ENCODE assay signal across 8 mouse cellular contexts in genomic region chr4:137388983-137389382, GRCm38 (mm10). TPM values are rescaled to one million over a fixed set of nuclear protein-coding genes. Genes with fewer than 3 reads are reported as not detected.
DNase-seq lines count a peak whose midpoint lies in the region; ATAC-seq and TF ChIP-seq lines count a peak whose summit lies in the region.

No protein-coding gene starts in this region.

- no peak for TF ChIP-seq CTCF in heart, adult 2 months (IDR thresholded peaks at IDR 0.05)
- no peak for TF ChIP-seq CTCF in stomach, postnatal 0 days (IDR thresholded peaks at IDR 0.05; ENCODE audit: low read depth)

- intact Hi-C loops in heart, adult 2 months (cut with DNase I): no loop called here
- intact Hi-C loops in heart, postnatal 36 days (cut with DNase I): no loop called here

- no peak for TF ChIP-seq POLR2A in heart, adult 2 months (IDR thresholded peaks at IDR 0.05; ENCODE audit: insufficient read depth, low read depth, low read length)

- peak overlapping the region; percentile 80 for H3K4me2 ChIP-seq in embryonic facial prominence, embryonic 13.5 days
- H3K4me2 ChIP-seq in intestine, embryonic 15.5 days (replicated peaks): peak overlapping the region; percentile 72
- peak overlapping the region; percentile 70 for H3K4me2 ChIP-seq in lung, embryonic 15.5 days
- peak overlapping the region; percentile 79 for H3K4me2 ChIP-seq in stomach, postnatal 0 days (replicated peaks; ENCODE audit: low read depth)

- no peaks in the 10 kb centered on the region for H3K79me2 ChIP-seq in heart, adult 2 months (replicated peaks; ENCODE audit: control insufficient read depth, insufficient read depth, low read length)

- H3K9ac ChIP-seq in heart, adult 2 months (ENCODE audit: low read depth, low read length): peak overlapping the region; percentile 37; the same call in 1 of the 2 replicates
- peak overlapping the region; percentile 89 for H3K9ac ChIP-seq in embryonic facial prominence, embryonic 13.5 days
- H3K9ac ChIP-seq in intestine, embryonic 15.5 days: peak overlapping the region; percentile 68; the same call in 1 of the 2 replicates
- peak overlapping the region; percentile 83 for H3K9ac ChIP-seq in lung, embryonic 15.5 days
- peak overlapping the region; percentile 82 for H3K9ac ChIP-seq in stomach, postnatal 0 days (ENCODE audit: low read length)

- H3K4me1 ChIP-seq in heart, adult 2 months (ENCODE audit: control insufficient read depth, insufficient read depth, low read length): peaks cover 5% of the 10 kb centered on the region
- H3K4me1 ChIP-seq in embryonic facial prominence, embryonic 13.5 days: peaks cover 8% of the 10 kb centered on the region
- no peaks in the 10 kb centered on the region; the same call in 1 of the 2 replicates for H3K4me1 ChIP-seq in intestine, embryonic 15.5 days (replicated peaks)
- H3K4me1 ChIP-seq in lung, embryonic 15.5 days: peaks cover 12% of the 10 kb centered on the region
- H3K4me1 ChIP-seq in stomach, postnatal 0 days (replicated peaks; ENCODE audit: control insufficient read depth, insufficient read depth): no peaks in the 10 kb centered on the region; the same call in 1 of the 2 replicates

- H3K36me3 ChIP-seq in heart, adult 2 months (ENCODE audit: control insufficient read depth, insufficient read depth, low read length): no peaks in the 10 kb centered on the region
- H3K36me3 ChIP-seq in embryonic facial prominence, embryonic 13.5 days: no peaks in the 10 kb centered on the region; the same call in 1 of the 2 replicates
- H3K36me3 ChIP-seq in intestine, embryonic 15.5 days: no peaks in the 10 kb centered on the region
- H3K36me3 ChIP-seq in lung, embryonic 15.5 days: no peaks in the 10 kb centered on the region
- H3K36me3 ChIP-seq in stomach, postnatal 0 days (ENCODE audit: control insufficient read depth, insufficient read depth, low read length): no peaks in the 10 kb centered on the region

- no peak for DNase-seq in heart, adult 2 months
- DNase-seq in heart, postnatal 36 days: no peak
- peak; percentile 36 for DNase-seq in stomach, postnatal 0 days (ENCODE audit: low spot score)
- no peak for DNase-seq in layer of hippocampus, adult 11-12 months (ENCODE audit: low spot score)

- H3K9me3 ChIP-seq in embryonic facial prominence, embryonic 13.5 days: no peaks in the 10 kb centered on the region
- no peaks in the 10 kb centered on the region for H3K9me3 ChIP-seq in intestine, embryonic 15.5 days
- H3K9me3 ChIP-seq in lung, embryonic 15.5 days: no peaks in the 10 kb centered on the region
- H3K9me3 ChIP-seq in stomach, postnatal 0 days (ENCODE audit: control insufficient read depth, low read length): no peaks in the 10 kb centered on the region

- peak overlapping the region; percentile 73 for H3K4me3 ChIP-seq in heart, adult 2 months
- peak overlapping the region; percentile 89 for H3K4me3 ChIP-seq in embryonic facial prominence, embryonic 13.5 days
- H3K4me3 ChIP-seq in intestine, embryonic 15.5 days (replicated peaks): peak overlapping the region; percentile 63
- peak overlapping the region; percentile 73 for H3K4me3 ChIP-seq in lung, embryonic 15.5 days
- H3K4me3 ChIP-seq in stomach, postnatal 0 days (ENCODE audit: low read depth, low read length): peak overlapping the region; percentile 75

- TF ChIP-seq EP300 in heart, adult 2 months (IDR thresholded peaks at IDR 0.05; ENCODE audit: insufficient read depth, low read depth, low read length): no peak
- no peak for TF ChIP-seq EP300 in stomach, postnatal 0 days (optimal IDR thresholded peaks at IDR 0.05)

- ATAC-seq in embryonic facial prominence, embryonic 13.5 days (ENCODE audit: insufficient number of reproducible peaks, insufficient read depth, low FRiP score, low TSS enrichment, low read depth): no peak
- peak; percentile 13; the same call in 1 of the 2 replicates for ATAC-seq in intestine, embryonic 15.5 days
- no peak for ATAC-seq in lung, embryonic 15.5 days (ENCODE audit: borderline replicate concordance, extremely low read depth, low FRiP score, low TSS enrichment)
- peak; percentile 43 for ATAC-seq in stomach, postnatal 0 days (ENCODE audit: low FRiP score, low TSS enrichment)
- ATAC-seq in activated CD4-positive, CD25-positive, alpha-beta regulatory T cell, adult 4 months: no peak

- WGBS in heart, adult 2 months: 24% methylated on average over 6 of the region's 6 CpGs
- 51% methylated on average over 6 of the region's 6 CpGs for WGBS in embryonic facial prominence, embryonic 13.5 days
- 36% methylated on average over 6 of the region's 6 CpGs for WGBS in intestine, embryonic 15.5 days
- 42% methylated on average over 6 of the region's 6 CpGs for WGBS in lung, embryonic 15.5 days
- 42% methylated on average over 6 of the region's 6 CpGs for WGBS in stomach, postnatal 0 days

- peak overlapping the region; percentile 96 for H3K27ac ChIP-seq in heart, adult 2 months
- H3K27ac ChIP-seq in embryonic facial prominence, embryonic 13.5 days: no peak overlapping the region
- peak overlapping the region; percentile 95; the same call in 1 of the 2 replicates for H3K27ac ChIP-seq in intestine, embryonic 15.5 days
- H3K27ac ChIP-seq in lung, embryonic 15.5 days: peak overlapping the region; percentile 95; the same call in 1 of the 2 replicates
- H3K27ac ChIP-seq in stomach, postnatal 0 days (replicated peaks): peak overlapping the region; percentile 92

- no peaks in the 10 kb centered on the region for H3K27me3 ChIP-seq in heart, adult 2 months (ENCODE audit: control insufficient read depth, insufficient read depth, low read length)
- no peaks in the 10 kb centered on the region for H3K27me3 ChIP-seq in embryonic facial prominence, embryonic 13.5 days
- no peaks in the 10 kb centered on the region for H3K27me3 ChIP-seq in intestine, embryonic 15.5 days (replicated peaks)
- H3K27me3 ChIP-seq in lung, embryonic 15.5 days: no peaks in the 10 kb centered on the region
- H3K27me3 ChIP-seq in stomach, postnatal 0 days (ENCODE audit: control insufficient read depth, insufficient read depth, low read length): no peaks in the 10 kb centered on the region

RNA-seq across cellular contexts. Expression of gene Cela3a, which starts 20.6 kb away (rescaled TPM):
- total RNA-seq in heart, adult 2 months (2021): not detected
- polyA plus RNA-seq in heart, adult 2 months (2012; rRNA removed): not detected in 2 replicates
- not detected for total RNA-seq in heart, postnatal 36 days (2021)
- polyA plus RNA-seq in embryonic facial prominence, embryonic 13.5 days (2015; fragmentation: Nextera tagmentation; extraction: Ambion mirVana): not detected in 2 replicates
- not detected in 2 replicates for polyA plus RNA-seq in intestine, embryonic 15.5 days (2015; fragmentation: Nextera tagmentation; extraction: Ambion mirVana)
- polyA plus RNA-seq in lung, embryonic 15.5 days (2015; fragmentation: Nextera tagmentation; extraction: Ambion mirVana): not detected in 2 replicates
- not detected in 2 replicates for polyA plus RNA-seq in stomach, postnatal 0 days (2015; fragmentation: Nextera tagmentation; extraction: Ambion mirVana)
- not detected for polyA plus RNA-seq in activated CD4-positive, CD25-positive, alpha-beta regulatory T cell, adult 4 months (2017; shearing (Covaris generic))

RNA-seq across cellular contexts. Expression of gene Cdc42, which starts 31.5 kb away (rescaled TPM):
- total RNA-seq in heart, adult 2 months (2021): 100 to 1,000 TPM; 136 to 137 TPM
- polyA plus RNA-seq in heart, adult 2 months (2012; rRNA removed): 68.4 and 141 TPM in 2 replicates
- total RNA-seq in heart, postnatal 36 days (2021): 100 to 1,000 TPM; 156 to 160 TPM
- 700 and 721 TPM in 2 replicates for polyA plus RNA-seq in embryonic facial prominence, embryonic 13.5 days (2015; fragmentation: Nextera tagmentation; extraction: Ambion mirVana)
- 653 and 697 TPM in 2 replicates for polyA plus RNA-seq in intestine, embryonic 15.5 days (2015; fragmentation: Nextera tagmentation; extraction: Ambion mirVana)
- polyA plus RNA-seq in lung, embryonic 15.5 days (2015; fragmentation: Nextera tagmentation; extraction: Ambion mirVana): 701 and 709 TPM in 2 replicates
- 445 and 456 TPM in 2 replicates for polyA plus RNA-seq in stomach, postnatal 0 days (2015; fragmentation: Nextera tagmentation; extraction: Ambion mirVana)
- polyA plus RNA-seq in activated CD4-positive, CD25-positive, alpha-beta regulatory T cell, adult 4 months (2017; shearing (Covaris generic)): 100 to 1,000 TPM; 726 to 745 TPM

RNA-seq across cellular contexts. Expression of gene Cela3b, which starts 41.4 kb away (rescaled TPM):
- not detected for total RNA-seq in heart, adult 2 months (2021)
- polyA plus RNA-seq in heart, adult 2 months (2012; rRNA removed): 0.32 TPM in 1 of 2 replicates, not detected in the other
- not detected for total RNA-seq in heart, postnatal 36 days (2021)
- 0.29 TPM in 1 of 2 replicates, not detected in the other for polyA plus RNA-seq in embryonic facial prominence, embryonic 13.5 days (2015; fragmentation: Nextera tagmentation; extraction: Ambion mirVana)
- 74.8 and 281 TPM in 2 replicates for polyA plus RNA-seq in intestine, embryonic 15.5 days (2015; fragmentation: Nextera tagmentation; extraction: Ambion mirVana)
- polyA plus RNA-seq in lung, embryonic 15.5 days (2015; fragmentation: Nextera tagmentation; extraction: Ambion mirVana): 0.16 and 0.94 TPM in 2 replicates
- 4.1 and 4.8 TPM in 2 replicates for polyA plus RNA-seq in stomach, postnatal 0 days (2015; fragmentation: Nextera tagmentation; extraction: Ambion mirVana)
- not detected for polyA plus RNA-seq in activated CD4-positive, CD25-positive, alpha-beta regulatory T cell, adult 4 months (2017; shearing (Covaris generic))

Comparison
In these comparisons a context has a peak if more than half of its experiments do, and no peak if none do; other contexts are left out.
1. H3K9ac ChIP-seq: peak in every context shown above with its lines; median percentile 89 in embryonic facial prominence, embryonic 13.5 days; 83 in lung, embryonic 15.5 days; 82 in stomach, postnatal 0 days; 68 in intestine, embryonic 15.5 days; 37 in heart, adult 2 months.
2. ATAC-seq: peak in intestine, embryonic 15.5 days (single experiment) and stomach, postnatal 0 days (single experiment); none in embryonic facial prominence, embryonic 13.5 days (single experiment), lung, embryonic 15.5 days (single experiment) and activated CD4-positive, CD25-positive, alpha-beta regulatory T cell, adult 4 months (single experiment).
3. RNA of gene Cela3b, which starts 41.4 kb away (polyA plus RNA-seq): 74.8 to 281 TPM in intestine, embryonic 15.5 days; 4.1 to 4.8 TPM in stomach, postnatal 0 days, 0.16 to 0.94 TPM in lung, embryonic 15.5 days, 0.32 TPM in heart, adult 2 months, 0.29 TPM in embryonic facial prominence, embryonic 13.5 days and not detected in activated CD4-positive, CD25-positive, alpha-beta regulatory T cell, adult 4 months; every median in the first group is over 10 times any median in the second.
4. Peak in every context shown above with its lines, with median percentiles within 50 percentile points of each other: H3K4me3 ChIP-seq and H3K4me2 ChIP-seq.